Mouse (Mus musculus) midbrain, embryonic 16.5 days (tissue): ENCODE data around the gene Dynll2. TPM values are rescaled to one million over a fixed set of nuclear protein-coding genes. Genes with fewer than 3 reads are reported as not detected.
"Not testable (repeated sequence)": the region's sequence is repeated elsewhere in the genome, so short reads cannot be mapped to it uniquely, and the experiment has no call there.

Source experiments
- ATAC-seq: fragments of 200-750 bp; cut with Nextera tagmentation; 2 replicates; pipeline ENCODE4 v1.8.0; 2017; ENCODE audit warnings: moderate TSS enrichment
- H3K27ac ChIP-seq: fragments of 300-500 bp; sonication (generic); 2 replicates; pipeline ENCODE4 v1.5.1; 2014; ENCODE audit warnings: mild to moderate bottlenecking, low read length, mixed read lengths
- H3K27me3 ChIP-seq: fragments of 300-500 bp; sonication (generic); 2 replicates; pipeline ENCODE4 v1.6.1; 2014; ENCODE audit warnings: low read depth, low read length, mixed read lengths; ENCODE audit not compliant: control insufficient read depth, insufficient read depth
- H3K36me3 ChIP-seq: fragments of 300-500 bp; sonication (generic); 2 replicates; pipeline ENCODE4 v1.6.1; 2014; ENCODE audit warnings: mild to moderate bottlenecking, low read length, moderate library complexity, mixed read lengths; ENCODE audit not compliant: control insufficient read depth, insufficient read depth
- H3K4me1 ChIP-seq: fragments of 300-500 bp; sonication (generic); 2 replicates; pipeline ENCODE4 v1.6.1; 2014; ENCODE audit warnings: mild to moderate bottlenecking, low read length, mixed read lengths; ENCODE audit not compliant: control insufficient read depth, insufficient read depth
- H3K4me2 ChIP-seq: fragments of 300-500 bp; sonication (generic); 2 replicates; pipeline ENCODE4 v1.6.1; 2014; ENCODE audit warnings: mild to moderate bottlenecking, low read length, mixed read lengths
- H3K4me3 ChIP-seq: fragments of 300-500 bp; sonication (generic); 2 replicates; pipeline ENCODE4 v1.5.1; 2014; ENCODE audit warnings: low read depth, mild to moderate bottlenecking, low read length, moderate library complexity, mixed read lengths
- H3K9ac ChIP-seq: fragments of 300-500 bp; sonication (generic); 2 replicates; pipeline ENCODE4 v1.6.1; 2014; ENCODE audit warnings: low read depth, low read length, mixed read lengths
- H3K9me3 ChIP-seq: fragments of 300-500 bp; sonication (generic); replicated peaks from 2 replicates; pipeline ENCODE4 v1.6.1; 2014; ENCODE audit warnings: mild to moderate bottlenecking, low read length, mixed read lengths; ENCODE audit not compliant: control insufficient read depth, poor library complexity, severe bottlenecking
- WGBS: fragments of 180-500 bp; shearing (Covaris S2); extraction: QIAGEN DNeasy Blood & Tissue Kit; methylation state at CpG from one replicate; pipeline ENCODE4 v1.1.7; 2014; 5-methylcytosine and 5-hydroxymethylcytosine counted together
- polyA plus RNA-seq: library from polyadenylated mRNA; unstranded; fragments of >200 nt; fragmentation: Nextera tagmentation; extraction: Ambion mirVana; gene quantifications from 2 replicates; pipeline ENCODE4 v1.2.1, GENCODE M21; 2015

The Dynll2 gene
- polyA plus RNA-seq, 1 experiment from 2014 or later, result 57.3 TPM

DNA sequence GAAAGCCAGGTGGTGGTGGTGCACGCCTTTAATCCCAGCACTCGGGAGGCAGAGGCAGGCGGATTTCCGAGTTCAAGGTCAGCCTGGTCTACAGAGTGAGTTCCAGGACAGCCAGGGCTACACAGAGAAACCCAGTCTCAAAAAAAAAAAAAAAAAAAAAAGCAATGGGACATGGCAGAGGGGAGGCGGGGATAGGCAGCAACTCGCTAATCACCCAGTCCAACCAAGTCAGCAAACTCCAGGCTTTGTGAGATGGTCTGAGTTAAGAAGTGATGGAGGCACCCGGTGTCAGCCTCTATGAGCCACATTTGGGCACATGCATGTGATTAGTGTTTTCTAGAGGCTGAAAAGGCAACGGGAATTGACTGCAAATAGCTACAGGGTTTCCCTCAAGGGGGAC is 10.3 kb downstream of the Dynll2 start:
- H3K9ac ChIP-seq, ATAC-seq, H3K27ac ChIP-seq, H3K4me2 ChIP-seq, H3K9me3 ChIP-seq, H3K27me3 ChIP-seq, H3K4me3 ChIP-seq, H3K4me1 ChIP-seq: not testable (repeated sequence)
- 86% methylated on average over 8 of the region's 8 CpGs for WGBS
- H3K36me3 ChIP-seq, result peaks cover 20% of the 10 kb centered on the region

DNA sequence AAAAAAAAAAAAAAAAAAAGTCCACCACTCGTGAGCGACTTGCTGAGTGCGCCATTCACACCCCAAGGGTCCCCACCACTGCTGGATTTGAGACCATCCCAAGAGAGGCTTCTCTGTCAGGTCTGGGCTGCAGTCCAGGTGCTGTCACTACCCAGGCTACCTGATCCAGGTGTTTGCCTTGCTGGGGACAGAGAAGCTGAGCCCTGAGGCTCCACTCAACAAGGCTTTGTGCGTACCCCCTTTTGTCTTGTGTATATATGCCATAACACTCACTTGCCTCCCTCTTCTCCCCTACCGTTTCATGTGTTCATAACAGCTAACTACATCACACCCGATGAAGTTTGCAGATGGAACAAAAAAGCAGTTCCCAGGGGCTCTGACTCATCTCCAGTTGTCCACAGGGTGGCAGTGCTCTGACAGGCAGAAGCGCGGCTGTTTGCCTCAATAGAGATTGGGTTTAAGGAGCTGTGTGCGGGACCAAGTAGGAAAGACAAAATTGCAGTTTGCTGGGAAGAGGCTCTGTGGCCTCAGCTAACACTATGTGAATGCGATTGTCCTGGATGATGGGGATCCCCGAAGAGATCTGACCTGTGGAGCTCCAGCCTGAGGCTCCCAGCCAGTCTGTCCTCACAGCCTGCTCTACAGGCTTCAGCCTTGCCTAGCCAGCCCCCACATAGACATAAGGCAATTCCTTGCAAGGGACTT is 12.7 kb downstream of the Dynll2 start:
- 15% methylated on average over 11 of the region's 11 CpGs for WGBS
- Histone ChIP-seq H3K27me3 (no peaks in the 10 kb centered on the region), H3K9me3 (no peaks in the 10 kb centered on the region), H3K4me3 (no peak overlapping the region), H3K4me1 (peaks cover 2% of the 10 kb centered on the region; the same call in 1 of the 2 replicates), H3K4me2 (no peak overlapping the region), H3K27ac (no peak overlapping the region), H3K36me3 (peaks cover 7% of the 10 kb centered on the region), H3K9ac (no peak overlapping the region)
- peak; percentile 64 for ATAC-seq

DNA sequence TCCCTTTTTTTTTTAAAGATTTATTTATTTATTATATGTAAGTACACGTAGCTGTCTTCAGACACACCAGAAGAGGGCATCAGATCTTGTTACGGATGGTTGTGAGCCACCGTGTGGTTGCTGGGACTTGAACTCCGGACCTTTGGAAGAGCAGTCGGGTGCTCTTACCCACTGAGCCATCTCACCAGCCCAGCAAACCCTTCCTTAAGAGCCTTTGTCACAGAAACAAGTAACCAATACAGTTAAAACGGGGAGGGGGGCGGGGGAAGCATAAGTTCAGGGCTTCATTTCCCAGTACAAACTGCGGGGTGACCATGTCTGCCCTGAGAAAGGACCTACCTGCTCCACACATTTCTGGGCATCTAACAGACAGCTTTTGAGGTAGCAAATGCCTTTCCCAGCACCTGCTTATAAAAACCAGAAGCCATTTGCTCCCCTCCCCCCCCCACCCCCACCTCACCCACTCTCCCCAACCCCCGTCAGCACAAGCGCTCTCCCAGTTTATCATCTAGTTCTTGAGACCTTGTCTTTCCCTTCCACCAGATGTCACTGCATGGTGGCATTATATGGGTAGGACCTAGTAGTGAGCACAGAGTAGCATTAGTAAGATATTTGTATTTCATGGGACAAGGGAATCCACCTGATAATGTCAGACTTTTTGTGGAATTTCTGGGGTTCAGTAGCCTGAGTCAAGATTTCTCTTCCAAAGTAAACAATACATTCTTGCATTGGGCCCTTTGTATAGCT is 13.6 kb downstream of the Dynll2 start:
- Histone ChIP-seq H3K36me3 (peaks cover 7% of the 10 kb centered on the region), H3K4me2 (no peak overlapping the region), H3K4me1 (peaks cover 2% of the 10 kb centered on the region; the same call in 1 of the 2 replicates), H3K27ac (no peak overlapping the region), H3K9me3 (no peaks in the 10 kb centered on the region), H3K4me3 (no peak overlapping the region), H3K9ac (no peak overlapping the region), H3K27me3 (no peaks in the 10 kb centered on the region)
- ATAC-seq, result 0 out of 2 replicates have a peak, but pooled peaks have one; percentile 40
- WGBS, result 54% methylated on average over 10 of the region's 10 CpGs

DNA sequence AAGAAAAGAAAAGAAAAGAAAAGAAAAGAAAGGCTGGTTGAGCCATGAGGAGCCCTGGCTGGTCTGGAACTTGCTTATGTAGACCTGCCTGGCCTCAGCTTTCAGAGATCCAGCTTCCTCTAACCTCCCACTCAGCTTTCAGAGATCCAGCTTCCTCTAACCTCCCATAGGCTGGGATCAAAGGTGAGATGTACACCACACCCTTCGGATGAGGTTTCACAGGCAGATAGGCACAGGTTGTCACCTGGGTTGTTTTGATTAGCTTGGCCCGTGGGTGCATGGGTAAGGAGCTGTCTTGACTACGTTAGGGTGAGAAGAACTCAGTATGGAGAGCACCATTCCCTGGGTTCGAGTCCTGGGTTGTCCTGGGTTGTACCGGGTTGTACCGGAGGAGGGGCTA is 14.5 kb downstream of the Dynll2 start:
- no peak for ATAC-seq
- H3K4me1 ChIP-seq, result peaks cover 5% of the 10 kb centered on the region
- WGBS, result 87% methylated on average over 6 of the region's 6 CpGs
- H3K9ac ChIP-seq, result no peak overlapping the region
- no peaks in the 10 kb centered on the region for H3K9me3 ChIP-seq
- no peak overlapping the region for H3K4me3 ChIP-seq
- H3K4me2 ChIP-seq, result no peak overlapping the region
- peaks cover under 1% of the 10 kb centered on the region; the same call in 1 of the 2 replicates for H3K36me3 ChIP-seq
- no peak overlapping the region for H3K27ac ChIP-seq
- H3K27me3 ChIP-seq, result no peaks in the 10 kb centered on the region

DNA sequence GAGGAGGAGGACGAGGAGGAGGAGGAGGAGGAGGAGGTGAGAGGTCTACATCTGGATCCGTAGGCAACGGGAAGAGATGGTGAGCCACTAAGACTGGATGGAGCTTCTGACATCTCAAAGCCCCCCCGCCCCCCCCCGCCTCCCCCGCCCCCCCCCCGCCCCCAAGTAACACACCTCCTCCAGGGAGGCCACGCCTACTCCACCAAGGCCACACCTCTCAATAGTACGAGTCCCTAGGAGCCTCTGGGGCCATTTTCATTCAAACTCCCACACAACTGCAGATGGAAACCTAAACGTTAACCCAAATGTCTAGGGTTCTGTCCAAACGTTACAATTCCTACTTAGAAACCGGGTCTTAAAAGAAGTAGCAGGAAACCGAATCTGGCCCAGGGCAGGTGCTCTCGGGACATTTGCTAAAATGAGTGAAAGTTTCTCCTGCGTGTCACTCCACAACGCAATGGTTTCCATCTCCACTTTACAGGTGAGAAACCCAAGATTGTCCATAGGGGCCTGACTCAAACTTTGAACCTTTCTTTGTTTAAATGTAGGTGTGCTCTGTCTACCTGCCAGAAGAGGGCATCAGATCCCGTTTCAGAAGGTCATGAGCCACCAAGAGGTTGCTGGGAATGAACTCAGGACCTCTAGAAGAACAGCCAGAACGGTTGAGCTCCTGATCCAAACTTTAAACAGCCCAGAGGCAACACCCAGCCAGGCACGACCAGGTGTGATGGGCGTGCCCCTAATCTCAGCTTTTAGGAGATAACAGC is 18.8 kb downstream of the Dynll2 start:
- Histone ChIP-seq H3K4me1 (peaks cover 3% of the 10 kb centered on the region; the same call in 1 of the 2 replicates), H3K27me3 (no peaks in the 10 kb centered on the region), H3K9ac (no peak overlapping the region), H3K27ac (no peak overlapping the region), H3K4me2 (peak overlapping the region; percentile 47; the same call in 1 of the 2 replicates), H3K4me3 (no peak overlapping the region), H3K9me3 (no peaks in the 10 kb centered on the region), H3K36me3 (no peaks in the 10 kb centered on the region)
- no peak for ATAC-seq
- 19% methylated on average over 13 of the region's 20 CpGs for WGBS

DNA sequence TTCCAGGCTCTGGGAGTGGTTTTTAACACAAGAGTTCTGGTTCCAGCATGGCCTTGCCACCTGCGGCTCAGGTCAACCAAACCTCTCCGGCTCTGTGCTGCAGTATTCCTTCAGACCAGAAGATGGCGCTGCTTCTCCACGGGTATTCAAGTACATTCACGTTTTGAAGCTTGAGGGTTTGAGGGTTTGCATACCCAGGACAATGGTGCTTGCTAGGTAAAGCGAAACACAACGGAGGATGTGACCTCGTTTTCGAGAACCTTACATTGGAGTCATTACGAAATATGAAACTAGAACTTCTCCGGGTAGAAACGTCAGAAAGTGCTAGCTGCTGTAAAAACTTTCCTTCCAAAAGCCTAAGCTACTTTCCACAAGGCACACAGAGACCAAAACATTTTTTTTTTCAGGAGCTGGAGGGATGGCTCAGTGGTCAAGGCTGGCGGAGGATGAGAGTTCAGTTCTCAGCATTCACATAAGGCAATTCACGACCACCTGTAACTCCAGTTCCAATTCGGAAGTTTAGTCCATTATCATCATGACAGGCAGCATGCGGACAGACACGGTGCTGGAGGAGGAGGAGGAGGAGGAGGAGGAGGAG is 19.5 kb downstream of the Dynll2 start:
- no peak overlapping the region for H3K27ac ChIP-seq
- peak overlapping the region; percentile 2; the same call in 1 of the 2 replicates for H3K4me3 ChIP-seq
- H3K9me3 ChIP-seq, result no peaks in the 10 kb centered on the region
- no peaks in the 10 kb centered on the region for H3K27me3 ChIP-seq
- peaks cover 3% of the 10 kb centered on the region; the same call in 1 of the 2 replicates for H3K4me1 ChIP-seq
- H3K36me3 ChIP-seq, result no peaks in the 10 kb centered on the region
- WGBS, result 2% methylated on average over 17 of the region's 17 CpGs
- peak overlapping the region; percentile 47 for H3K4me2 ChIP-seq
- ATAC-seq, result no peak
- H3K9ac ChIP-seq, result no peak overlapping the region

DNA sequence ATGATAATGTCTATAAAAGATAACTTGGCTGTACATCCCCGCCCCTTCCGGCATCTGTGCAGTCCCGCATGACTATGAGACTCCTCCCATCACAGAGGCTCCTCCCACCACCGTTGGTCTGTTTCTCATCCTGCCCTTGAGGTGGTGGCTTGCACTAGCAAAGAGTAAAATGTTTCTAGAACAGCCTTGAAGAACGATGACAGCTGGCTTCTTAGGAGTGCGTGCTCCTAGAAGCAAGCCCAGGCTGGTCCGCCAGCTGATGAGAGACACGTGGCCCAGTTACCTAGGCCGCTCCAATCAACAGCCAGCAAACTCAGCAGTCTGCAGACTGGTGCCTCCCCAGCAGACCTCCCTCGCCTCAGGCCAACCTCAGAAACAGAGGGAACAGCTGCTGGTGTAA is 21.1 kb downstream of the Dynll2 start:
- Histone ChIP-seq H3K9me3 (no peaks in the 10 kb centered on the region), H3K9ac (no peak overlapping the region; the same call in 1 of the 2 replicates), H3K27me3 (no peaks in the 10 kb centered on the region), H3K27ac (no peak overlapping the region), H3K4me3 (no peak overlapping the region), H3K4me2 (no peak overlapping the region), H3K4me1 (peaks cover 3% of the 10 kb centered on the region; the same call in 1 of the 2 replicates), H3K36me3 (no peaks in the 10 kb centered on the region)
- no peak for ATAC-seq
- 44% methylated on average over 10 of the region's 10 CpGs for WGBS

DNA sequence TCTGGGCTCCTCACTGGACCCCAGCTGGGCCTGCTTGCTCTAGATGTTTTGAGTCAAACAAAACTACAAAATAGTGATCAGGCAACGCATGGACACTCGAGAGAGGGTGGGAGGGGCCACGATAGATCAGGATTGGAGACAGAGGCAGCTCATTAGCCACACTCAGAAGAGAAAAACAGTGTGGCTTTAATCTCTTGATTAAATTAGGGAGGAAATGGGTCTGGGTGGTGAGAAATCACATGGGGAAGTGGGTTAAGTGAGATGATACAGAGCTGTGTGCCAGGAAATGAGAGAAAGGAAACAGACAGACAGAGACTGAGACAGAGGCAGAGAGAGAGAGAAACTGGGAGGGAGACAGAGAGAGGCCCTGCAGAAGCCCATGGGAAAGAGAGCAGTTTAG is 22.0 kb downstream of the Dynll2 start:
- Histone ChIP-seq H3K9me3 (no peaks in the 10 kb centered on the region), H3K9ac (no peak overlapping the region), H3K4me1 (peaks cover 3% of the 10 kb centered on the region; the same call in 1 of the 2 replicates), H3K36me3 (no peaks in the 10 kb centered on the region), H3K27ac (no peak overlapping the region), H3K4me2 (no peak overlapping the region), H3K27me3 (no peaks in the 10 kb centered on the region), H3K4me3 (no peak overlapping the region)
- WGBS, result 47% methylated on average over 3 of the region's 3 CpGs
- ATAC-seq, result no peak
